In the genomic region with DNA sequence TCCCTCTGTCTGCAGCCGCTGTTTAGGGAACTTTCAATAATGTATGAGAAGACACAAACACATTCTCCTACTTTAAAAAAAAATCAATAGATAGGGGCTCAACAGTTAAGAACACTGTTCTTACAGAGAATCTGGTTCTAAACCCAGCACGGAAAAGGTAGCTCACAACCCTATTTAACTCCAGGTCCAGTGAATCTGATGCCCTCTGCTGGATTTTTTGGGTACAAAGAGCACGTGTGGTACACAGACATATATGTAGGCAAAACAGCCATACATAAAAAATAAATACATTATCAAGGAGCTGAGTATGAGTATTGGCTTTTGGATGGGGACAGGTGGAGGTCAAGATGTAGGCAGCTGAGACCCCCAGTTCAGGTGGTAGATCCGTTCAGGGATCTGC, we compare ENCODE assay signal across 9 mouse cellular contexts. TPM values are rescaled to one million over a fixed set of nuclear protein-coding genes. Genes with fewer than 3 reads are reported as not detected.
DNase-seq lines count a peak whose midpoint lies in the region; ATAC-seq and TF ChIP-seq lines count a peak whose summit lies in the region.
"Had no signal": no experiment of that assay in that cellular context is flagged by ENCODE, and none has a peak within 500 bp of the region (broad histone marks: within the 10 kb centered on the region; RNA-seq: fewer than 3 reads in every experiment).

No protein-coding gene starts in this region.

- H3K4me1 ChIP-seq in kidney, embryonic 14.5 days (ENCODE audit: control insufficient read depth, insufficient read depth, low read length), result no peaks in the 10 kb centered on the region
- H3K4me1 ChIP-seq in MEL (ENCODE audit: control insufficient read depth in 1 of 2, insufficient read depth in 2 of 2, low read length in 2 of 2), result peaks cover 0 to 17% of the 10 kb centered on the region in 2 experiments; a peak in 2 of 4 replicates
- H3K4me1 ChIP-seq: embryonic facial prominence, embryonic 12.5 days had no signal

- no peaks in the 10 kb centered on the region for H3K9me3 ChIP-seq in kidney, embryonic 14.5 days (ENCODE audit: control insufficient read depth, low read length)
- no peaks in the 10 kb centered on the region for H3K9me3 ChIP-seq in MEL (replicated peaks; ENCODE audit: insufficient read depth, low read length)
- H3K9me3 ChIP-seq: embryonic facial prominence, embryonic 12.5 days had no signal

- H3K27me3 ChIP-seq in kidney, embryonic 14.5 days (ENCODE audit: control insufficient read depth, insufficient read depth, low read length), result no peaks in the 10 kb centered on the region
- H3K27me3 ChIP-seq in MEL (ENCODE audit: control insufficient read depth in 1 of 2, insufficient read depth in 2 of 2, low read length in 2 of 2), result peaks cover 0 to 2% of the 10 kb centered on the region in 2 experiments; a peak in 1 of 4 replicates
- H3K27me3 ChIP-seq: embryonic facial prominence, embryonic 12.5 days had no signal

- no peaks in the 10 kb centered on the region for H3K36me3 ChIP-seq in kidney, embryonic 14.5 days (ENCODE audit: control insufficient read depth, insufficient read depth, low read length)
- peaks cover 0 to 2% of the 10 kb centered on the region in 2 experiments; a peak in 2 of 4 replicates for H3K36me3 ChIP-seq in MEL (ENCODE audit: control insufficient read depth in 1 of 2, insufficient read depth in 2 of 2, low read length in 2 of 2)
- H3K36me3 ChIP-seq: embryonic facial prominence, embryonic 12.5 days had no signal

- 50% methylated on average over 4 of the region's 4 CpGs for WGBS in kidney, embryonic 14.5 days

- DNase-seq in kidney, adult 18-20 months, result peak; percentile 26
- peak; percentile 46 to 50 for DNase-seq in B cell, adult 2 months
- peak; percentile 79 for DNase-seq in MEL (ENCODE audit: low read depth, low spot score)
- peak; percentile 57 for DNase-seq in embryo, embryonic 11 days
- DNase-seq in retina, postnatal 1 day, result peak; percentile 60
- no peak for DNase-seq in testis, postnatal 14 days (ENCODE audit: low spot score)

- no peak overlapping the region for H3K4me3 ChIP-seq in kidney, embryonic 14.5 days (ENCODE audit: low read length)
- H3K4me3 ChIP-seq in MEL (ENCODE audit: control insufficient read depth in 1 of 2, insufficient read depth in 1 of 2, low read depth in 2 of 2, low read length in 2 of 2), result peak overlapping the region in 1 of 2 experiments; percentile 55; a peak in 2 of 4 replicates
- H3K4me3 ChIP-seq: embryonic facial prominence, embryonic 12.5 days had no signal

- H3K79me2 ChIP-seq in MEL (ENCODE audit: control insufficient read depth, insufficient read depth, low read length, poor library complexity), result no peaks in the 10 kb centered on the region

- peak; percentile 34 to 80 (median 53) for TF ChIP-seq CTCF in MEL (IDR thresholded peaks at IDR 0.05 in 2 of 3, conservative IDR thresholded peaks at IDR 0.05 in 1 of 3; ENCODE audit: control insufficient read depth in 1 of 3, insufficient read depth in 1 of 3, low read depth in 2 of 3, low read length in 3 of 3, poor library complexity in 1 of 3, severe bottlenecking in 1 of 3)

- ATAC-seq in kidney, embryonic 14.5 days (ENCODE audit: low FRiP score, low TSS enrichment), result no peak
- ATAC-seq in megakaryocyte-erythroid progenitor cell, adult 5-6 weeks (replicated peaks; ENCODE audit: low FRiP score, low TSS enrichment, poor library complexity, severe bottlenecking), result no peak

- no peak for TF ChIP-seq EP300 in MEL (IDR thresholded peaks at IDR 0.05; ENCODE audit: low read depth in 1 of 2, low read length in 2 of 2)

- H3K27ac ChIP-seq in kidney, embryonic 14.5 days (ENCODE audit: low read depth, low read length), result no peak overlapping the region
- no peak overlapping the region for H3K27ac ChIP-seq in MEL (ENCODE audit: control insufficient read depth, low read depth, low read length)
- H3K27ac ChIP-seq: embryonic facial prominence, embryonic 12.5 days had no signal

- peak; percentile 59 for TF ChIP-seq RAD21 in MEL (IDR thresholded peaks at IDR 0.05; ENCODE audit: low read depth, low read length)

- no peak overlapping the region for H3K9ac ChIP-seq in kidney, embryonic 14.5 days (ENCODE audit: low read depth, low read length)
- H3K9ac ChIP-seq in MEL (ENCODE audit: control insufficient read depth, low read depth, low read length, poor library complexity, severe bottlenecking), result no peak overlapping the region
- H3K9ac ChIP-seq: embryonic facial prominence, embryonic 12.5 days had no signal

- TF ChIP-seq POLR2A in MEL (IDR thresholded peaks at IDR 0.05; ENCODE audit: control insufficient read depth in 1 of 2, insufficient read depth in 1 of 2, low read depth in 1 of 2, low read length in 2 of 2, poor library complexity in 1 of 2), result no peak

- no peak overlapping the region for H3K4me2 ChIP-seq in kidney, embryonic 14.5 days (replicated peaks; ENCODE audit: low read depth, low read length)
- H3K4me2 ChIP-seq: embryonic facial prominence, embryonic 12.5 days had no signal

TF ChIP-seq in MEL, 35 proteins besides CTCF, POLR2A, EP300 and RAD21:
- TF ChIP-seq ZKSCAN1 (IDR thresholded peaks at IDR 0.05; ENCODE audit: low read depth, low read length) (no peak), POLR2AphosphoS5 (IDR thresholded peaks at IDR 0.05; ENCODE audit: borderline replicate concordance, low read depth, low read length) (no peak), MAX (IDR thresholded peaks at IDR 0.05; ENCODE audit: low read length) (peak; percentile 65), TCF12 (IDR thresholded peaks at IDR 0.05; ENCODE audit: low read depth, low read length) (no peak), UBTF (IDR thresholded peaks at IDR 0.05; ENCODE audit: borderline replicate concordance, insufficient read depth, low read depth, low read length) (no peak), USF1 (IDR thresholded peaks at IDR 0.05; ENCODE audit: low read depth, low read length) (peak; percentile 44; the same call in 1 of the 2 replicates), JUND (IDR thresholded peaks at IDR 0.05; ENCODE audit: low read depth, low read length) (no peak), GATA1 (IDR thresholded peaks at IDR 0.05; ENCODE audit: low read depth, low read length) (0 out of 2 replicates have a peak, but pooled peaks have one; percentile 45), GABPA (IDR thresholded peaks at IDR 0.05; ENCODE audit: low read depth, low read length) (no peak), CHD2 (IDR thresholded peaks at IDR 0.05; ENCODE audit: low read length) (no peak), MYB (IDR thresholded peaks at IDR 0.05; ENCODE audit: low read depth, low read length) (no peak), CHD1 (IDR thresholded peaks at IDR 0.05; ENCODE audit: low read depth, low read length) (no peak), KAT2A (conservative IDR thresholded peaks at IDR 0.05; ENCODE audit: low read depth, low read length) (no peak), ZC3H11A (IDR thresholded peaks at IDR 0.05; ENCODE audit: low read depth, low read length) (peak; percentile 34), SIN3A (IDR thresholded peaks at IDR 0.05; ENCODE audit: low read length) (no peak), POLR2AphosphoS2 (IDR thresholded peaks at IDR 0.05; ENCODE audit: low read length) (no peak), NRF1 (IDR thresholded peaks at IDR 0.05; ENCODE audit: insufficient read depth, low read depth, low read length, poor library complexity, severe bottlenecking) (no peak), HCFC1 (IDR thresholded peaks at IDR 0.05; ENCODE audit: low read depth, low read length) (no peak), MYC (IDR thresholded peaks at IDR 0.05; ENCODE audit: low read depth, low read length) (peak; percentile 90), RCOR1 (IDR thresholded peaks at IDR 0.05; ENCODE audit: low read depth, low read length) (no peak), ZMIZ1 (IDR thresholded peaks at IDR 0.05; ENCODE audit: low read depth, low read length) (no peak), E2F4 (IDR thresholded peaks at IDR 0.05; ENCODE audit: borderline replicate concordance, low read depth, low read length) (no peak), SMC3 (IDR thresholded peaks at IDR 0.05; ENCODE audit: low read depth, low read length) (peak; percentile 80), USF2 (IDR thresholded peaks at IDR 0.05; ENCODE audit: borderline replicate concordance in 1 of 2, insufficient read depth in 1 of 2, low read depth in 1 of 2, low read length in 2 of 2) (no peak), ZNF384 (IDR thresholded peaks at IDR 0.05; ENCODE audit: low read depth, low read length) (no peak), MXI1 (IDR thresholded peaks at IDR 0.05; ENCODE audit: low read depth, low read length) (peak; percentile 34; the same call in 1 of the 2 replicates), MAZ (IDR thresholded peaks at IDR 0.05; ENCODE audit: low read depth, low read length) (no peak), MEF2A (IDR thresholded peaks at IDR 0.05; ENCODE audit: extremely low read depth, insufficient replicate concordance, low read depth, low read length, poor library complexity, severe bottlenecking) (no peak), TBP (IDR thresholded peaks at IDR 0.05; ENCODE audit: low read depth, low read length) (no peak), MAFK (IDR thresholded peaks at IDR 0.05; ENCODE audit: borderline replicate concordance, low read depth, low read length) (no peak), BHLHE40 (IDR thresholded peaks at IDR 0.05; ENCODE audit: borderline replicate concordance, low read depth, low read length) (0 out of 2 replicates have a peak, but pooled peaks have one; percentile 42), TAL1 (IDR thresholded peaks at IDR 0.05; ENCODE audit: low read length) (no peak)

RNA-seq across cellular contexts. Expression of a gene that starts 29.9 kb away (rescaled TPM):
- polyA plus RNA-seq in kidney, embryonic 14.5 days (2014; fragmentation: Nextera tagmentation; extraction: Ambion mirVana), result 12.0 and 18.9 TPM in 2 replicates
- total RNA-seq in MEL (2012; rRNA removed), result 6.9 and 7.1 TPM in 2 replicates
- polyA plus RNA-seq in MEL (2012; ENCODE audit: insufficient read depth in 1 of 2, insufficient read length in 2 of 2, low read depth in 1 of 2, low replicate concordance in 2 of 2, missing spikeins in 1 of 2), result 10 to 100 TPM in 1 of 2 experiments, not detected in 1; 10.3 TPM
- total RNA-seq in megakaryocyte-erythroid progenitor cell, adult 5-6 weeks (2014; fragmentation: Nextera tagmentation), result 7.4 and 10.7 TPM in 2 replicates
- total RNA-seq in megakaryocyte-erythroid progenitor cell, adult 5-6 weeks (2017), result 10.9 and 12.5 TPM in 2 replicates
